Mouse (Mus musculus): ENCODE results near the gene Pten.
A peak's percentile ranks its signal among the peaks of the same experiment; 100 is the strongest.
"Not testable (repeated sequence)": the region's sequence is repeated elsewhere in the genome, so short reads cannot be mapped to it uniquely, and the experiment has no call there.

The Pten gene

GRCm38 (mm10) chr19:32807610-32808009 is 50.3 kb downstream of the Pten start:
- DNase-seq (ENCODE audit: low read depth, low spot score) = no peak

- DNase-seq (ENCODE audit: low read depth, low spot score) = no peak
Measured at GRCm38 (mm10) chr19:32808690-32809089, 51.4 kb downstream of the Pten start.

GRCm38 (mm10) chr19:32809117-32809516 is 51.8 kb downstream of the Pten start:
- DNase-seq (ENCODE audit: low read depth, low spot score) = no peak

GRCm38 (mm10) chr19:32818759-32819158 is 61.5 kb downstream of the Pten start:
- DNase-seq (ENCODE audit: low read depth, low spot score) = no peak

- not testable (repeated sequence) for DNase-seq (ENCODE audit: low read depth, low spot score)
Measured at GRCm38 (mm10) chr19:32822959-32823358, 65.7 kb downstream of the Pten start.

GRCm38 (mm10) chr19:32826616-32827015 is 69.3 kb downstream of the Pten start:
- DNase-seq (ENCODE audit: low read depth, low spot score) = no peak

DNA sequence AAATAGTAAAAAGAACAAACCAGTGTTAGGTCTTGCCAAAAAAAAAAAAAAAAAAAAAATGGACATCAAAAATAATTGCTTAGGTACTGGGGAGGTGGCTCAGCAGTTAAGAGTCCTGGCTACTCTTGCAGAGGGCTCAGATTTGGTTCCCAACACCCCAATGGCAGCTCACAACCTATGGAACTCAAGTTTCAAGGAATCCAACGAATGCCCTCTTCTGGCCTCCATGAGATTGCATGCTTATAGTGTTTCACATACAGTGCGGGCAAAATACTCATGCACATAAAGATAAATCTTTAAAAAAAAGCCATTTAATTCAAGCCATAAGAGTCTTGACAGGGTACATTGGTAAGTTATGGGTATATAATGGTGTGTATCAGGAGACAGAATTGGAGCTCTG is 72.6 kb downstream of the Pten start:
- no peak for DNase-seq (ENCODE audit: low read depth, low spot score)

GRCm38 (mm10) chr19:32831286-32831685 is 74.0 kb downstream of the Pten start:
- no peak for DNase-seq (ENCODE audit: low read depth, low spot score)

- no peak for DNase-seq (ENCODE audit: low read depth, low spot score)
Measured at GRCm38 (mm10) chr19:32840491-32840890, 83.2 kb downstream of the Pten start.

DNA sequence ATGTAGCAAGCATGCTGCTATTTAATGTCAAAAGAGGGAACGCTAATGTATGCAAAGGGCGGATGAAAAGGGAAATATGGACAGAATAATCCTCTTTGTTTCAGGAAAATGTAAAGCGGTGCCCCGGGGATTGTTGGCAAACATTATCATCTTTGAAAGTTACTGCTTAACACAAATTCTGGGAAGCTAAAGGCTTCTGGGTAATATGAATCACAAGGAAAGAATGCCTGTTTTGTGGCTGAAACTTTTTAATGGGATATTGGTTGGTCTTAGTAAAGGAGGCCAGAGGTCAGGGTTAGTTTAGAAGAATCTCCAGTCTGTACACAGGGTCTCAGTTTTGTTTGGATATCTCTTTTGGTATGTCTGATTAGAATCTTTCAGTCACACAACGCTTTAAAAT is 87.2 kb downstream of the Pten start:
- DNase-seq (ENCODE audit: low read depth, low spot score) = no peak

DNA sequence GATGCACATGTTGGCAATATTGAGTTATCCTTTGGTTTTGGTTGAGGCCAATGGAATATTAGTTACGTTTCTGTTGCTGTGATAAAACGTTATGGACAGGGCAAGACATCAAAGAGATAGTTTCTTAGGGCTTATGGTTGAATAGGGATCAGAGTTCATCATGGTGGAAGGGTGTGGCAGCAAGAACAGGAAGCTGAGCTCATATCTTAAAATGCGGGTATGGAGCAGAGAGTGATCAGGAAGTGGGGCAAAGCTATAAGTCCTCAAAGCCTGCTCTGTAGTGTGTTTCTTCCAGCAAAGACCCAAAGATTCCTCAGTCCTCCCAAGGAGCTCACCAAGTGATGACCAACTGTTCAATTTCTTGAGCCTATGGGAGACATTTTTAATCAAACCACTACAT is 90.7 kb downstream of the Pten start:
- DNase-seq (ENCODE audit: low read depth, low spot score) = no peak

DNA sequence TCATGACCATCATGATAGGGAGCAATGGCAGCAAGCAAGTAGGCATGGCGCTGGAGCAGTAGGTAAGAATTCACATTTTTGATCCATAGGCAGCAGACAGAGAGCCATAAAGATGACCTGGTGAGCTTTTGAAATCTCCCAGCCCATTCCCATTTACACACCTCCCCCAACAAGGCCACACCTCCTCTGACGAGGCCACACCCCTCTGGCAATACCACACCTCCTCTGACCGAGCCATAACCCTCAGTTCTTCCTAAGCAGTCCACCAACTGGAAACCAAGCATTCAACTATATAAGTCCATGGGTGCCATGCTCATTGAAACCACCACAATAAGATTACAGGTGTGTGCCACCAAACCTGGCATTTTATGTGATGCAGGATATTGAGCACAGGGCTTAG is 95.0 kb downstream of the Pten start:
- DNase-seq (ENCODE audit: low read depth, low spot score) = no peak

GRCm38 (mm10) chr19:32861675-32862575 is 104.6 kb downstream of the Pten start:
- no peak for DNase-seq (ENCODE audit: low read depth, low spot score)

GRCm38 (mm10) chr19:32866765-32867164 is 109.5 kb downstream of the Pten start:
- DNase-seq (ENCODE audit: low read depth, low spot score) = no peak

DNA sequence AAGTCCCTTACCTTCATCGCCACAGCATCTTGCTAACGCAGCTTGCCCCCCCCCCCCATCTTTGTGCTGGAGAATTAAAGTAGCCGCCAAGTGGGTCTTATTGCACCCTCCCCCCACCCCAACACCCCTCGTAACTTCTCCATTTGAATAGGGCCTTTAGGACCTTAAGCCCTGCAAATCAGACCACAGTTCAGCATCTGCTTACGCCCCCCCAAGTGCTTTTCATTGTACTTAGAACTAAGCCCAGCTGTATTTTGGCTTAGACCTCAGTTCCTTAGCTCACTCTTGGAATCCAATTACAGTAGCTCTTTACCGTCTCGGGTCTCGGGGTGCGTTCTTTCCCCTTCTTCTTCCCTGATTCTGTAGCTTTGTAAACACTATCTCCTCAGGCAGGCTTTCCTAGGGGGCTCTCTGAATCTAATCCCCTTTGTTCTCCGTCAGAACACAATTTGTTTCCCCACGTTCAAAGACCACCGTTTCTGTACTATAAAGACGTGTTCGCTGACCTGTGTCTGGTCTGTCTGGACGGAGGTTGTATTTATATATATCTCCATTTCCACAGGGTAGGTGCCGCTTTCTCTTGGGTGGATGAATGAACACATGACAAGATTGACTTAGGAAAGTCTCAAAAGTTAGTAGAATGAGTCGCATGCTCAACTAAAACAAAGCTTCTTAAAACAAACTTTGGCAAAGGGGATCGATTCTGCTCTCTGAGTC is 110.0 kb downstream of the Pten start:
- no peak for DNase-seq (ENCODE audit: low read depth, low spot score)

- DNase-seq (ENCODE audit: low read depth, low spot score) = no peak
Measured at GRCm38 (mm10) chr19:32868560-32868959, 111.3 kb downstream of the Pten start.

DNA sequence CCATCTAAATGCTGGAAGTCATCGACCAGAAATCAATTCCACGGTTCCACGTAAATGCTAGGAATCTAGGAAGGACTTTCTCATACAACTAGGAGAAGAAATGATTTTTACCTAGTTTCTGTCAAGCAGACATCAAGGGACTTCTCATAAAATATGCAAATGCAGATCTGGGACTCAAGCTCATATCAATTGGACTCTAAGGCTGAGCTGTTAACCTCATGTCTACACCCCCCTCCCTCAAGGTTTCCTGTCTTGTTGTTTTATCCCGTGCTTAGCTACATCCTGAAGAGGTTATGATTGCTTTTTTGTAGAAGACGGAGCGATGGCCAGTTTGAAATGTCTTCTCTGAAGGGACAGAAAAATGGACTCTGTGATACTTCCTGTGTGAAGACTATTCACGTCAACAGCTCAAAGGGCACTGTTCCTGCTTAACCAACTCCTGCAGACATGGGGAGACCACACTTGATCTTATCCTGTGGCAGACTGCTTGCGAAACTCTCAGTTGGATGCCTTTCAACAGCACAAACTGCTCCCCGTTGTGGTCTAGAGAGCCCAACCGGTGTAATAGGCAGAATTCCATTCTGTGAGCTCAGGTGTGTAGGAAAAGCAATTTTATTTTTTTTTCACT is 111.9 kb downstream of the Pten start:
- no peak for DNase-seq (ENCODE audit: low read depth, low spot score)

DNA sequence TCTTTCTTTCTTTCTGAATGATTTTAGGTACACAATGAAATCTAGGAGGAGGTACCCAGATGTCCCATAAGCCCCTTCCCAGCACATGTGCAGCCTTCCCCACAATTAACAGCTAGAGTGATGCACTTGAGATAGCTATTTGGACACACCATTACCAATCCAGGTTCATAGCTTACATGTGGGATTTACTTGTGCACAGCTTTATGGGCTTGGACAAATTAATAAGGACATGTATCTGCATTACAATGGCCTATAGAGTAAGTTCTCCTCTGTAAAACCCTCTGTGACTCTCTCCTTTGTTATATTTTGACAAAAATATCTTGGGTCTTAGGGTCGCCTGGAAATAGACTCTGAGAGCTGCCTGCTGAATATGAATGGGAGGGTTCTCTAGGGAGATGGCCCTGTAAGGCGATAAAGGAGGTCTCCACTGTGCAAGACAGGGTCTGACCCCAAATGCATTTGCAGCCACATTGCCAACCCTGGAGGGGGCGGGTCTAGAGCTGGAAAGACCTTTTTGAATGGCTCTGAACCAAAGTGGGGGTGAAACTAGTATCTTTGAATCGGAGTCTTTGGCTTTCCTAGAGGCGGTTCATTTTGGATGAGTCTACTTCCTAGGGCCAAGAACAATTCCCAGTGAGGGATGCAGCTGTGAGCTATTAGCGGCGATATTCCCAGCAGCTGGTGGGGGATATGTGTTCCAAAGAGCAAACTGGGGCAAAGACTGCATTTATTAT is 116.8 kb downstream of the Pten start:
- DNase-seq (ENCODE audit: low read depth, low spot score) = peak; percentile 16

Measured in telencephalon, adult 2 months (tissue).